Mouse (Mus musculus): Measurements from ENCODE around the gene C130074G19Rik. TPM values are rescaled to one million over a fixed set of nuclear protein-coding genes. Genes with fewer than 3 reads are reported as not detected.

The C130074G19Rik gene
- polyA plus RNA-seq, 1 experiment: 45.1 TPM

DNA sequence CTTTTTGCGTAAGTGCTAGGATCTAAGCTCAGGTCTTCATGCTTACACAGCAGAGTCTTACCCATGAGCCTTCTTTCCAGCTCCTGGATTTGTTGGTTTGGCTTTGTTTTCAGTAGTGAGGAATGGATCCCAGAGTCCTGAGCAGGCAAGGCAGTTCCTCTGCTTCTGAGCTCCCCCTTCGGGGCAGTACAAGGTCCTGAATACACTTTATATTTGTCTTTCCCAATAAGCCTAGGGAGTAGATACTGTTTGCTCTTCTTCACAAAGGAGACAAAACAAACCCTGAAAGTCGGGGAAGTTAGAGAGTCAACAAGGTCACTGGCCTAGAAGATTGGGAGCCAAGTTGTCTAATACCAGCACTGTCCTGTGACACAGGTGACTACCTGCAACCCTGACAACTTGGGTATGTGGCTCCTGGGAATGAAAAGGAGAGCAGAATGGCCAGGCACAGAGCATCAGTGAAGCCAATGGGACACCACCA, 15.3 kb downstream of the C130074G19Rik start:
- Histone ChIP-seq H3K4me3 (ENCODE audit: low read depth, low read length) (no peak overlapping the region), H3K27me3 (ENCODE audit: control insufficient read depth, insufficient read depth, low read length) (no peaks in the 10 kb centered on the region), H3K36me3 (ENCODE audit: control insufficient read depth, insufficient read depth, low read length) (peaks cover 2% of the 10 kb centered on the region; the same call in 1 of the 2 replicates), H3K27ac (ENCODE audit: insufficient read depth, low read depth, low read length) (no peak overlapping the region), H3K4me1 (ENCODE audit: control insufficient read depth, insufficient read depth, insufficient read length, low read length) (peaks cover 41% of the 10 kb centered on the region)
- no peak for TF ChIP-seq POLR2A (IDR thresholded peaks at IDR 0.05; ENCODE audit: low read depth, low read length)
- no peak for TF ChIP-seq CTCF (IDR thresholded peaks at IDR 0.05; ENCODE audit: extremely low read depth, insufficient read length, insufficient replicate concordance, low read depth, low read length)
- 70% methylated on average over 3 of the region's 3 CpGs for WGBS

DNA sequence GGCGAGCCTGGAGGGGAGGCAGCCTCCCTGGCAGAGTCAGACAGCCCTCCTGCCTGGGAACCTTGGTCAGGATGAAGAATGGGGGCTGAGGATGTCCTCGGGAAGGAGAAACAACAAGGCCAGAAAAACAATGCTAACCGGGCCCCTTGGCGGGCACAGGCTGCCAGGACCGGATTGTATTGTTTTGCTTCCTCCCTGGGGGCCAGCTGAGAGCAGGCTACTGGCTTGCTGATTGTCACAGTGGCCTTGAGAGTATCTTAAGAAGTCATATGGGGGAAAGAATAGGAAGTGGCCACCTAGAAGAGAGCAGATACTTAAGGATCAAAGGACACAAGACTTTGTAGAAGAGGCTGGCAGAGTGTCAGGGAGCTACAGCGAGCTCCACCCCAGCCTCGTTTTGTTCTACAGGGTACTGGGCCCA, 18.6 kb downstream of the C130074G19Rik start:
- peak overlapping the region; percentile 51 for H3K27ac ChIP-seq (ENCODE audit: insufficient read depth, low read depth, low read length)
- H3K36me3 ChIP-seq (ENCODE audit: control insufficient read depth, insufficient read depth, low read length): no peaks in the 10 kb centered on the region
- TF ChIP-seq POLR2A (IDR thresholded peaks at IDR 0.05; ENCODE audit: low read depth, low read length) (no peak), CTCF (IDR thresholded peaks at IDR 0.05; ENCODE audit: extremely low read depth, insufficient read length, insufficient replicate concordance, low read depth, low read length) (no peak)
- WGBS: 21% methylated on average over 7 of the region's 7 CpGs
- H3K4me3 ChIP-seq (ENCODE audit: low read depth, low read length): no peak overlapping the region
- H3K27me3 ChIP-seq (ENCODE audit: control insufficient read depth, insufficient read depth, low read length): no peaks in the 10 kb centered on the region
- H3K4me1 ChIP-seq (ENCODE audit: control insufficient read depth, insufficient read depth, insufficient read length, low read length): peaks cover 42% of the 10 kb centered on the region

DNA sequence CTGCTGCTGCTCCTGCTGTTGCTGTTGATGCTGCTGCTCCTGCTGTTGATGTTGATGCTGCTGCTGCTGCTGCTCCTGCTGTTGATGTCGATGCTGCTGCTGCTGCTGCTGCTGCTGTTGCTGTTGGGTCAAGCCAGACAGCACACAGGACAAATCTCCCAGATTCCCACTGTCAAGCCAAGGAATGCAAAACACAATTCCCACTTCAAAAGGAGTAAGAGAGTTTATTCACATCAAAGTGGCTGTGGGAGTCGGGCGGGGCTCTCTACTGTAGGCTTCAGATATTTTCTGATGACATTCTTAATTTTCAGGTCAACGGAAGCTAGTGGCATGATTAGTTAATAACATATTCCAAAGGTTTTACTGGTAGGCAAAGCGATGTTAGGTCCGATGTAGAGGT, 20.4 kb downstream of the C130074G19Rik start:
- Histone ChIP-seq H3K4me3 (ENCODE audit: low read depth, low read length) (no peak overlapping the region), H3K27ac (ENCODE audit: insufficient read depth, low read depth, low read length) (no peak overlapping the region), H3K4me1 (ENCODE audit: control insufficient read depth, insufficient read depth, insufficient read length, low read length) (peaks cover 49% of the 10 kb centered on the region), H3K36me3 (ENCODE audit: control insufficient read depth, insufficient read depth, low read length) (no peaks in the 10 kb centered on the region), H3K27me3 (ENCODE audit: control insufficient read depth, insufficient read depth, low read length) (no peaks in the 10 kb centered on the region)
- TF ChIP-seq POLR2A (IDR thresholded peaks at IDR 0.05; ENCODE audit: low read depth, low read length): no peak
- no peak for TF ChIP-seq CTCF (IDR thresholded peaks at IDR 0.05; ENCODE audit: extremely low read depth, insufficient read length, insufficient replicate concordance, low read depth, low read length)
- 85% methylated on average over 6 of the region's 6 CpGs for whole genome bisulfite sequencing

DNA sequence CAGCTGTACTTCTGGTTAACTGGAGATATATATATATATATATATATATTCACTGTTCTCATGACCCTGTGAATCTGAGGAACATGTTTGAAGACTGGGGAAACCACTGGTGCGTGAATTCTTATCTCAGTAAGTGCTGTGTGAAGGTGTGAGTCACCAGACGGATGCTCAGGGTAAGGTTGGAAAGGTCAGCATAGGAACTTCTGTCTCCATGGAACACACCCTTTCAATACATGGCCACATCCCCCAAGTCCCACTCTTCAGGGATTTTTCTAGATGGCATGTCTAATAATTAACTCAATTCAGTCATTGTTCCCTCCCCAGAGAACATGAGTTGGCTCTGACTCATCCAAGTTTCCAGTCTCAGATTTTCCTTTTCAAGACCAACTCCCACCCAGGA, 21.5 kb downstream of the C130074G19Rik start:
- H3K4me1 ChIP-seq (ENCODE audit: control insufficient read depth, insufficient read depth, insufficient read length, low read length): peaks cover 51% of the 10 kb centered on the region
- 22% methylated on average over 2 of the region's 2 CpGs for WGBS
- no peaks in the 10 kb centered on the region for H3K36me3 ChIP-seq (ENCODE audit: control insufficient read depth, insufficient read depth, low read length)
- no peaks in the 10 kb centered on the region for H3K27me3 ChIP-seq (ENCODE audit: control insufficient read depth, insufficient read depth, low read length)
- no peak overlapping the region for H3K4me3 ChIP-seq (ENCODE audit: low read depth, low read length)
- peak overlapping the region; percentile 77 for H3K27ac ChIP-seq (ENCODE audit: insufficient read depth, low read depth, low read length)
- TF ChIP-seq POLR2A (IDR thresholded peaks at IDR 0.05; ENCODE audit: low read depth, low read length) (no peak), CTCF (IDR thresholded peaks at IDR 0.05; ENCODE audit: extremely low read depth, insufficient read length, insufficient replicate concordance, low read depth, low read length) (no peak)

DNA sequence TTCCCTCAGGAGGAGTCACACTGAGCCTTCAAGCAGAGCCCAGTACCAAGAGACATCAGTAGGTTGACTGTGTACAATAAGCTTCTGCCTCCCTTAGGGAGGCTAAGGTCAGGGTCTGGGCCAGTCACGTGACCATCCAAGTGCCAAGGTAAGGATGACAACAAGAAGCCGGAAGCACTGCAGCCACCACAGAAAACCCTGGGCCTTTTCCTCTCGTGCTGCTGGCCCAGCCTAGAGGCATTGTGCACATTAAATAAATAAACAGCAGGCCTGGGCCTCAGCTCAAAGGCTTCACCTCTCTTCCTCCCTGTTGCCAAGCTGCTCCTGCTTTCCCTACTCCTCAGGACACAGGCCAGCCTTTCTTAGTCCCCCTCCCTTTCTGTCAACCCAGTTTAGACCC, 22.7 kb downstream of the C130074G19Rik start:
- Histone ChIP-seq H3K27ac (ENCODE audit: insufficient read depth, low read depth, low read length) (peak overlapping the region; percentile 72), H3K4me1 (ENCODE audit: control insufficient read depth, insufficient read depth, insufficient read length, low read length) (peaks cover 51% of the 10 kb centered on the region), H3K4me3 (ENCODE audit: low read depth, low read length) (no peak overlapping the region), H3K36me3 (ENCODE audit: control insufficient read depth, insufficient read depth, low read length) (no peaks in the 10 kb centered on the region), H3K27me3 (ENCODE audit: control insufficient read depth, insufficient read depth, low read length) (no peaks in the 10 kb centered on the region)
- TF ChIP-seq CTCF (IDR thresholded peaks at IDR 0.05; ENCODE audit: extremely low read depth, insufficient read length, insufficient replicate concordance, low read depth, low read length): no peak
- TF ChIP-seq POLR2A (IDR thresholded peaks at IDR 0.05; ENCODE audit: low read depth, low read length): no peak
- 38% methylated on average over 3 of the region's 3 CpGs for WGBS

DNA sequence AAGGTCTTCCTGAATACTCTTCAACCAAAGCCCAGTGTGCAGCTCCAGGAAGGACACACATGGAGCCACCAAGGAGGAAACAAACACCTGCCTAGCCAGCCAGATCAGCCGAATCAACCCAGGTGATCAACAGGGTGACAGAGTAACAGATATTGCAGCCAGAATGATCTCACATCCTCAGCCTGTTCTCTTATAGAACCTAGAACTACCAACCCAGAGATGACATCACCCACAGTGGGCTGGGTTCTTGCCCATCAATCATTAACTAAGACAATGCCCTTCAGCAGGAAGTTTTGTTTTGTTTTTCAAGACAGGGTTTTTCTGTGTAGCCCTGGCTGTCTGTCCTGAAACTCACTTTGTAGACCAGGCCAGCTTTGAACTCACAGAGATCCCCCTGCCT, 24.8 kb downstream of the C130074G19Rik start:
- no peak for TF ChIP-seq POLR2A (IDR thresholded peaks at IDR 0.05; ENCODE audit: low read depth, low read length)
- TF ChIP-seq CTCF (IDR thresholded peaks at IDR 0.05; ENCODE audit: extremely low read depth, insufficient read length, insufficient replicate concordance, low read depth, low read length): no peak
- no peaks in the 10 kb centered on the region for H3K36me3 ChIP-seq (ENCODE audit: control insufficient read depth, insufficient read depth, low read length)
- WGBS: 18% methylated on average over 1 of the region's 1 CpGs

DNA sequence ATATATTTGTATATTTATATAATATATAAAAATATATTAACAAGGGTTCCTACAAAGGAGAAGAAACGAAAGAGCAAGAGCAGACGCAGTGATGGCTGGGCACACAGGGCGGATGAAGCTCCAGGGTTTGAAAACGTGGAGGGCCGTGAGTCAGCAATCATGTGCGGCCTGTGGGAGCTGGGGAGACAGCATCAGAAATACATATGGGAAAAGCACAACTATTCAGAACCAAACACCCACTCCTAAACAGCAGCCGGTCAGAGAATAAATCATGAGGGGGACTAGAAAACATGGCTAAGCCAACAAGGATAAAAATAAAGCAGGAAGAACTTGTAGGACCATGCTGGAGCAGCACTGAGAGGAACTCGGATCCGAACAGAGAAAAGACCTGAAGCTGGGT, 25.8 kb downstream of the C130074G19Rik start:
- Histone ChIP-seq H3K27me3 (ENCODE audit: control insufficient read depth, insufficient read depth, low read length) (no peaks in the 10 kb centered on the region), H3K36me3 (ENCODE audit: control insufficient read depth, insufficient read depth, low read length) (no peaks in the 10 kb centered on the region), H3K4me1 (ENCODE audit: control insufficient read depth, insufficient read depth, insufficient read length, low read length) (peaks cover 39% of the 10 kb centered on the region; the same call in 1 of the 2 replicates), H3K4me3 (ENCODE audit: low read depth, low read length) (no peak overlapping the region), H3K27ac (ENCODE audit: insufficient read depth, low read depth, low read length) (peak overlapping the region; percentile 52; the same call in 1 of the 2 replicates)
- 94% methylated on average over 9 of the region's 9 CpGs for WGBS
- TF ChIP-seq CTCF (IDR thresholded peaks at IDR 0.05; ENCODE audit: extremely low read depth, insufficient read length, insufficient replicate concordance, low read depth, low read length) (no peak), POLR2A (IDR thresholded peaks at IDR 0.05; ENCODE audit: low read depth, low read length) (no peak)

More for the DNA sequence above, 24.8 kb downstream of the C130074G19Rik start:
- no peaks in the 10 kb centered on the region for H3K27me3 ChIP-seq (ENCODE audit: control insufficient read depth, insufficient read depth, low read length)
- H3K4me3 ChIP-seq (ENCODE audit: low read depth, low read length): no peak overlapping the region
- peak overlapping the region; percentile 89 for H3K27ac ChIP-seq (ENCODE audit: insufficient read depth, low read depth, low read length)
- H3K4me1 ChIP-seq (ENCODE audit: control insufficient read depth, insufficient read depth, insufficient read length, low read length): peaks cover 45% of the 10 kb centered on the region; the same call in 1 of the 2 replicates
